Mouse (Mus musculus) retina, postnatal 1 day (tissue): Measurements from ENCODE around the gene Fcrlb.
"Not testable (repeated sequence)": the region's sequence is repeated elsewhere in the genome, so short reads cannot be mapped to it uniquely, and the experiment has no call there.

Source experiments
- DNase-seq: peaks from one replicate; pipeline ENCODE4 v3.0.0-alpha.2; 2012

Gene Fcrlb

DNA sequence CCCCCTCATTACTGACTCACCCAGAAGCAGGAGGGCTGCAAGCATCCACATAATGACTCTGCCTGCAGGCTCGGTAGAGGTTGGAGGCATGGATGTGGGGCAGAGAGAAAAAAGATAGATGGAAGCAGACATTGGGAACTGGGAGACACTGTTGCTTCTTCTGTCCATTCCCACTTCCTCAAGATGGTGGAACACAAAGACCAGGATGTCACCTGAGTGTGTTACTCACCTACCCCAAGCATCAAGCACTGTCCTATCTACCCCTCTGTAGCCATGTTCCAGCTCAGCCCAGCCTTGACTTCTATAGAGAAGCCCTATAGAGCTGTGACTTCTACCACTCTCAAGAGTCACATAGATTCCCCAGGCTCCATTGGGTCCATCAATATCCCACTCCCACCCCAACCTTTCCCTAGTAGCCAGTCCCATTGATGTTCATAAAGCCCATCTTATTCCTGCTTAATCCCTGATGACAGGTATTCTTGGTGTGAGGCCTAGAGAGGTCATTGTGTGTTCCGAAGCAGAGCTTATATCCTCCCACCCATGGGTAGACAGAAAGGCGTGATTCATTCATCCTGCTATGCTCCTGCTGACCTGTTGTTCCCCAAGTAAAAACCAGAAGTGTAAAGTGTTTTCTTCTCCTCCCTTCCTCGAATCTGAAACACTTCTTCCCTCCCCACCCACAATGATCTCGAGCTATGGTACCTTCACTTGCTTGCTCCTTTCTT, at the start of gene Fcrlb:
Gene Fcrlb, minus strand, starts transcription at position 51 of the 725 bp plus-strand sequence.
- no peak for DNase-seq

DNA sequence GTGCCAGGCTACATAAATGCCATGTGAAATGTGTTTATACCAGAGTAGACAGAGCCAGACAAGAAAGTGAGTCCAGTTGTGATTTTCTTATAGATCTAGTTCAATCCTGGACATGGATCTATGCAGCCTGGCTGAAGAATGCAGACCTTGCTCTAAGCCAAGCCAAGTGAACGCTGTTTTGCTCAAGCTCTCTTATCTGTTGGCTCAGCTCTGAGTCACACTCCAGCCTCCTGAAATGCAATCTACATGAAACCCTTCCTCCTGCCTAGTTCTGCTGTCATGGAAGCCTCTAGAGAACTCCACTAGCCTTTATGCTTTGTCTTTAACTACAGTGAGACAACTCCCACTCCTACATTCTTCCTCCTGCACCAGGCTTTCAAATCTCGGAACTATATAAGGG, 49.6 kb upstream of the Fcrlb start:
- no peak for DNase-seq

DNA sequence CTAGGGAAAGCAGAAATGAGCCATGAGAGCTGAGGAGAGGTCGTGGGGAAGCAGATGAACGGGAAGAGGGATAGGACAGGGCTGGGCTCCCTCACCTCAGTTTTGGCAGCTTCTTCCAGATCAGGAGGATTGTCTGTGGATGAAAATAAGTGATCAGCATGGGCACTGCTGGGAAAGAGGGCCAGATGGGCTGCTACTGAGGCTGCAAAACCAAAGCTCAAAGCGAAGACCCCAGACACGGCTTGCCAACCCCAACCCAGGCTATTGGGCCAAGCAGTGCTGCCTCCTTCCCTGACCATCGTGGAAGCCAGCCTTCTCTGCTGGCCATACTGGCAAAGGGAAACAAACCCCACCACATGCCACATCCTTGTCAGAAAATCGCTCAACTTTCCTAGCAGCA, 48.4 kb upstream of the Fcrlb start:
- DNase-seq, result no peak

DNA sequence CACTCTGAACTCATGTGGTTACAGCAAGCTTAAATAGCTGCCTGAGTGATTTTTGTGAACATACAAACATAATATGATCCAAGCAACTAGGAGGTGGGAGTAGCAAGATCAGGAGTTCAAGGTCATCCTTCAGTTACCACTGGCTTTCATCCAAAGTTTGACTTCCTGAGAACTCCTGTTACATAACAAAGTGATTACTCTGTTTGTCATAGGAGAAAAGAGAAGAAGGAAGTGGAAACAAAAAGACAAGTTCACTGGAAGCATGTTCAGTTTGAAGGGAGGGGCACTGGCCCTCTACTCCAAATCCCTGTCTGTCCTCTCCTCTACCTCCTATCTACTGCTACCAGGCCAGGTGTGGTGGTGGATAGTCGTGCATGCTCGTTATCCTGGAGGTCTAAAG, 47.0 kb upstream of the Fcrlb start:
- DNase-seq, result no peak

DNA sequence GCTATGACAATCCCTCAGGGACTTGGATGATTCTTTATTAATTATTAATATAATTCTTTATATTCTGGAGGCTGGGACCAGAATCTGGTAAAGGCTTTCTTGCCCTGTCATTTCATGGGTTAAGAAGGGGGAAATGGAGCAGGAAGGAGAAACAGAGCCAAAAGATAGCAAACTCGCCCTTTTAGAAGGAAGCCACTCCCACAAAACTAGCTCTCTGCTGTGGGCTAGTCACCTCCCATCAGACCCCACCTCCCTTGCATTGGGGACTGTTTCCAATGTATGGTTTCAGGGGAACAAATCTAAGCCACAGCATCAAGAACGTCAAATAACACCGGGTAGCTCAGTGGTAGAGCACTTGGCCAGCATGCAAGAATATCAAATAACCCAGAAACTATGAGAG, 45.5 kb upstream of the Fcrlb start:
- DNase-seq, result no peak

DNA sequence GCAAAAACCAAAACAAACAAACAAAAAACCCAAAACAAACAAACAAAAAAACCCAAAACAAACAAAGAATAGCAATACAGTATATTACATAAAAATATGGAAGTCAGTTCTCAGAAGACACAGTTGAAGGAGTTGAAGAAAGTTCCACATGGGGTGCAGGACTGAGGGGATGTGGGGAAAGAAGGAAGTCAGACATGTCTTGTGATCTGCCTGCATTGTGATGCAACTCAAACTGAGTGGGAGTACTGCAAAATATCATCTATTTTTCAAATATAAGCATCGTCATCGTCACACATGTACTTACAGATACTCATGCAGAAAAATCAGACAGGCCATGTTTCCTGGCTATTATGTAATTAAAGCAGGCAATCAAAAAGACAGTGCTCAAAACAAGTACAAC, 40.5 kb upstream of the Fcrlb start:
- no peak for DNase-seq

DNA sequence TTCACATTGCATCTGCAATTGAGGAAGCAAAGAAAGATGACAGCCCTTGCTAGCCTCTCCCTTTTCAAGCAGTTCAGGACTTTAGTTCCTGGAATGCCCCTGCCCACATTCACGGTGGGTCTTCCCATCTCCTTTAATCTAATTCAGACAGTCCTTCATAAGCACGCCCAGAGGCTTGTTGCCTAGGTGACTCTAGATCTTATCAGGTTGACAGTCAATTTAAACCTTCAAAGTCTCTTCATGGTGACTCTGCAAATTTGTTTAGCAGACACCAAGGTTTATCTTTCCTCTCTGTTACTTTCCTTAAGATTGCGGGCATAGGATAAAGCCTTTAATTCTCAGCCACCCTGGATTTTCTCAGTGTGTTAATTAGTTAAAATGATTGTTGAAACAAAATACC, 38.0 kb upstream of the Fcrlb start:
- no peak for DNase-seq

DNA sequence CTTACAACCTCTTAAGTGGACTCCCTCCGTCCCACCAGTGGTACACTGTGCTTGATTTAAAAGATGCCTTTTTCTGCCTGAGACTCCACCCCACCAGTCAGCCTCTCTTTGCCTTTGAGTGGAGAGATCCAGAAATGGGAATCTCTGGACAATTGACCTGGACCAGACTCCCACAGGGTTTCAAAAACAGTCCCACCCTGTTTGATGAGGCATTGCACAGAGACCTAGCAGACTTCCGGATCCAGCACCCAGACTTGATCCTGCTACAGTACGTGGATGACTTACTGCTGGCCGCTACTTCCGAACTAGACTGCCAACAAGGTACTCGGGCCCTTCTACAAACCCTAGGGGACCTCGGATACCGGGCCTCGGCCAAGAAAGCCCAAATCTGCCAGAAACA, 32.2 kb upstream of the Fcrlb start:
- DNase-seq, result not testable (repeated sequence)

DNA sequence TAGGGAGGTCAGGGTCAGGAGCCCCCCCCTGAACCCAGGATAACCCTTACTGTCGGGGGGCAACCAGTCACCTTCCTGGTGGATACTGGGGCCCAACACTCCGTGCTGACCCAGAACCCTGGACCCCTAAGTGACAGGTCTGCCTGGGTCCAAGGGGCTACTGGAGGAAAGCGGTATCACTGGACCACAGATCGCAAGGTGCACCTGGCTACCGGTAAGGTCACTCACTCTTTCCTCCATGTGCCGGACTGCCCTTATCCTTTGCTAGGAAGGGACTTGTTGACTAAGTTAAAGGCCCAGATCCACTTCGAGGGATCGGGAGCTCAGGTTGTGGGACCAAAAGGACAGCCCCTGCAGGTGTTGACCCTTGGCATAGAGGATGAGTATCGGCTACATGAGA, 31.4 kb upstream of the Fcrlb start:
- not testable (repeated sequence) for DNase-seq

DNA sequence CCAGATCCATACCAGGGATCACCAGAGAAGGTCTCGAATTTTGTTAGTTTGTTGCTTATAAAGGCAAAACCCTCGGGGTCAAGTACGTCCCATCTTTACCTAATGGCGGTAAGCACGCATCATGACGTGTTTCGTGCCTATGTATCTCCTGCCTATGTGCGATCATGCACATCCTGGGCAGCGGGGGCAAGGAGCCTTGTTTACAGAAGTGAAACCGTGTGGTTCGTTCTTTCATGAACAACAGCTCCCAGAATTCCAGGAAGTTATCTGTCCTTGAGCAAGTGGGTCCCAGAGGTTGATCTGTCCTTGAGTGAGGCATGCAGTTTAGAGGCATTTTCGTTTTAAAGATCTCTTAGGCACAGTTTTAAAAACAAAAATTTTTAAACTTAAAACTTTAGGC, 26.5 kb upstream of the Fcrlb start:
- DNase-seq, result no peak

DNA sequence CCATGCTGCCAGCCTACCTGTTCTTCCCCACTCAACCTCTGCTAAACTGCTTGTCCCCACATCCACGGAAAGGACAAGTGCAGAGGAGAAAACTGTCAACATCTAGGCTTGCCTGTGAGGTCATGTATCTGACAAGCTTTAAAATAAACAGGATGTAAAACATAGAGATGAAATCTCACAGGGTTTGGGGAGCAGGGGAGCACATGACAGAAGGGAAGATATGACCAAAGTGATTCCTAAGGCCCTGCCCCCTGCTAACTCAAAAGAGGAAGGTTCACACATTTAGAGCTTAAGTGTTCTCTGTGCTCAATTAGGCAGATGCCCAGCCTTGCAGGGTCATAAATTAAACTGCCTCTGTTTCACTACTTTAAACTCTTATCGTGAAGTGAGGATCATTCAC, 21.6 kb upstream of the Fcrlb start:
- no peak for DNase-seq

DNA sequence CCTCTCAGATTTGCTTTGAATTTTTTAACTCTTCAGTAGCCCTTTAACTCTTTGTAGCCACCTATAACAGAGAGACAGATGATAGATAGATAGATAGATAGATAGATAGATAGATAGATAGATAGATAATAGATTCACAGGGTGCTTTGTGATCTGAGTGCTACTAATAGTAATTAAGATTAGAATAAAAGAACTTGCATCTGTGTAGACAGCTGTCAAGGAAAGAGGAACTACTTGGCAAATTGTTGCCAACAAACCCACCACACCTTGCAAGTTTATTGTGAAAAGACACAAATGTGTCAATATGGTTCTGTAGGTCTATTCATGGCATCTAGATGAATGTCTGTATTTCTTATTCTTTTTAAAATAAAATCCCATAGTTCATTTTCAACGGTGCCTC, 21.2 kb upstream of the Fcrlb start:
- no peak for DNase-seq

DNA sequence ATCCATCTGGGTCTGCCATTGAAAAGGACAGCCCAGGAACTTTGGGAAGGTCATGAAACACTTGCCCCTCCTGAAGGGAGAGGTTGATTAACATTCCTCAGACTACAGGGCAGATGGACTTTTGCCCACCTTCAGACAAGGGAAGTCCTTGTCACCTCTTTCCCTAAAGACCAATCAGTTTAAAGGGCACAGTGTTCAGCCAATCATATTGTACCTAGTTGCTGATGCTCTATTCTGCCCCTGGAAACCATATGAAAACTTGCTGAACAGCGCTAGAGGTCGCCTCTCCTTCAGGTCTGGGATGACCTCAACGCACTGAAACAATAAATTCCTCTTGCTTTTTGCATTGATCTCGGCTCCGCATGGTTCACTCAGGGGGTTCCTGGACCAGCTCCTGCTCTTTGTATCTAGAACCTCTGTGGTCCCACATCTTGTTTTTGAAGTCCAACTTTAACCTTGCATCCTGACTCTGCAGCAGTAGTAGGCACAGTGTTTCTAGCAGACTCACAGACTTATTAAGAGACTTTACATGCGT, 20.7 kb upstream of the Fcrlb start:
- no peak for DNase-seq

DNA sequence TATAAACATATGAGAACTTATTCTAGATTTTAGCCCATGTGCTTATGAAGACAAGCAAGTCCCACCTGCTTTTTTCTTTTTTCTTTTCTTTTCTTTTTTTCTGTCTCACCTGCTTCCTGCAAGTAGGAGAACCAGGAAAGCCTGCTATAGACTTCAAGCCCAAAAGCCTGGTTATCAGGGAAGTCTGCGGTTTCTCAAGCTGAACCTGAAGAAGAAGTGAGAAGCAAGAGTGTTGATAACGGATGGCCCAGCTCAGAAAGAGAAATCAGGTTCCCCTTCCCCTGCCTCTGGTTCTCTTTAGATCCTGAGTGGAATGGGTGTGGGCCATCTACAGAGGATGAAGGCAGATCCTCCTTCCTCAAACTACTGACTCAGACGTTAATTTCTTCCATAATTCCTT, 19.3 kb upstream of the Fcrlb start:
- DNase-seq, result no peak

DNA sequence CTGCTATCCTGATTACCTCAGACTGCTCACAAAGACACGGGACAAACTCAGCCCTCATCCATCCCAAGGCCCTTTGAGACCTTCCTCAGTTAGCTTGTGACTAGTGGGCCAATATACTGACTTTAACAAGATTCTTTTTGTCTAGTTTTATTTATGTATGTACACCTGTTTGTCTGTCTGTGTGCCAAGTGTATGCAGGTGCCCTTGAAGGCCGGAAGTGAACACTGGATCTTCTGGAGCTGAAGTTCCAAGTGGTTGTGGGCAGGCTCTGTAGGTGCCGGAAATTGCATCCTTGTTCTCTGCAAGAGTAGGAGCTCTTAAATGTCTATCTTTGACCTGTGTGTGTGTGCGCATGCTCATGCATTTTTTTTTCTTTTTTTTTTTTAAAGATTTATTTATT, 16.5 kb upstream of the Fcrlb start:
- DNase-seq, result no peak

DNA sequence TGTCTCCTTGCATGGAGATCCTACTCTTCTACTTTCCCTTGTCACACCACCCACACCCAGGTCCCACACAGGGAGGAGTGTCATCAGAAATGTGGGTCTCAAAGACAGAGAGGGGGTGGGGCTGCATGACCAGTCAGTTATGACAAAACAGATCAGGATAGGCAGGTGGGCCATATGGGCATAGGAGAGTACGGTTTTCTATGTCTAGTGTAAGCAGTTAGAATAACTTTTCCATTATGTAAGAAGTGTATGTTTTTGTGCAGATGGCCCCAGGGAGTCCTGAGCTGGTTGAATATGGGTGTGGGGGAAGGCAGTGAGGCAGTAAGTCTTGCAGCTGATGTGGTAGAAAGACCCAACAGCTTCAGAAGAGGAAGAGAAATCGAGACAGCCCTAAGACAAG, 15.7 kb upstream of the Fcrlb start:
- DNase-seq, result no peak

DNA sequence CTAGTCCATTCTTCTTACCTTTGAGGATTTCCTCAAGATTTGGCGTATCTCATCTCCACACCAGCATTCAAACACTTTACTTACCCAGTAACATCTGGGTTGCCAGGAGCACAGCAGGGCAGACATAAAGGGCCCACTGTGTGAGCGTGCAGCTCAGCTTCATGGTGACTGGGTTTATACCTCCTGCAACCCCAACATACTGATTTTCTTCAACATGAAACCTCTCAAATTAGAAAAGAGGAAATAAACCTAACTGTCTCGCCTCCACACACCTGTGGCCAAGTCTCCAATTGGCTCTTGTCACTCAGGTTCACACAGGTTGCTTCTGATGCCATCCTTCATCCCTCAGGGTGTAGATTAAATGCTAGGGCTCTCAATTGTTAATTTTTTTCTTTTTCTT, 14.6 kb upstream of the Fcrlb start, which contains the start of gene Fcrla:
Gene Fcrla, minus strand, starts transcription at position 206 of the 400 bp plus-strand sequence.
- DNase-seq, result no peak

DNA sequence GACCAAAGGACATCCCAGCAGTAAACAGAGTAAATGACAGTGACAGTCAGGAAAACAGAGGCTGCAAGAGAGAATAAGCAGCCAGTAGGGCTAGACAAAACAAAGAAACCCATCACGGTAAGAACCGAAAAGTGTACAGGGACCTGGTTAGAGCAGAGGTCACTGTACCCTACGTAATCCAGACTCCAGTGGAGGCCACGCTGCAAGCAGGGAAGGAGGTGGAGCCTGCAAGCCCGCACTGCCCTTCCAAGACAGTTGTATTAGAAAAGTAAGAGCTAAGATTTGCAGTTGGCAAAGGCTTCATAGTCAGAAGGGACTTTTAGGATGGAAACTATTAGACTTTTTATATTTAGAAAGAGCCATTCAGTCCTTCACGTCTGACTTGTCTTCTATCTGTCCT, 14.2 kb upstream of the Fcrlb start:
- DNase-seq, result no peak

DNA sequence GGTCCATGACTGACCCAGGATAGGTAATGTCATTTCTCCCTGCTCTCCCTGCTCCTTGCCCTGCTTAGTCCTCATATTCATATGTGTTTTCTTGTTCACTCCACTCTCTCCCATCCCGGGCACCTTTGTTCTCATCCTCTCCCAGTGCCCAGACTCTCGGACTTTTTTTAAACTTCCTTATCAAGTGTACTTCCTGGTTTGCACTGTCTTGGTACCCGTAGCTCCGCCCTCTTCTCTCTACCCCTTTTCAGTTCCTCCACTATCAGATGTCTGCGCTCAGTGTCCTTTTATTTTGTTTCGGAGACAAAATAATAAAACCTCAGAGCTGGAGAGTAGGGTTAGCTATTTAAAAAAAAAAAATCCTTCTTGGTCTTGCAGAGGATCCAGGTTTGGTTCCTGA, 11.7 kb upstream of the Fcrlb start:
- no peak for DNase-seq

DNA sequence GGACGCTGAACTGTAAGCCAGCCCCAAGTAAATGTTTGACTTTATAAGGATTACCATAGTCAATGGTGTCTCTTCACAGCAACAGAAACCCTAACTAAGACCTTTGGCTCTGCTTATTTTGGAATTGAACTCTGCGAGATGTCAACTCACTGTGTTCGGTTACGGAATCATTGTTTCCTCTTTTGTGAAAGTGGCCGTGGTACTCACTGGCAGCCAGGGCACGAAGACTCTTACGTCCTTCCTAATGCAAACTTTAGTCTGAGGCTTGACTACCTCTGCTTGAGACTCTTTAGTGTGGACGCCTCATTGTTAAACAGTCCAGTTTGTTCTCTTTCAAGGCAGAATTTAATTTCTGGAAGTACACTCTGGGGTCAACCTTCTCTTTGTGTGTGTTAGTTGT, 6.6 kb upstream of the Fcrlb start:
- DNase-seq, result no peak

DNA sequence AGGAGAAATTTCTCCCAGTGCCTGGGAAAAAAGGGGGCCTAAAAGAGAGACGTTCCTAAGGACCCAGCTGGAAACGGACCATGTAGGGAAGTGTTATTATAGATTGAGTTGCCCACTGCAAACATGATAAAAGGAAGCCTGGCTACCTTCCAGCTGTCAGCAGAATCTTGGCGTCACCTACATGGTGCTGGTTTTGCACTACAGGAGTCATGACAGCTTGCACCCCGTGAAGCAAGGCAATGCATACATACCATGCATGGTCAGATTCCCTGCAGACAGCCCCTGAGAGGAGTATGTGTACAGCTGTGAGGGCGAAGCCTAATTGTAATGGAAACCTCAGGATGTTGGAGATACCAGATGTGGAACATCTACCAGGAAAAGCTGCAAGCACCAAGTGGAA, 2.9 kb upstream of the Fcrlb start:
- DNase-seq, result no peak

DNA sequence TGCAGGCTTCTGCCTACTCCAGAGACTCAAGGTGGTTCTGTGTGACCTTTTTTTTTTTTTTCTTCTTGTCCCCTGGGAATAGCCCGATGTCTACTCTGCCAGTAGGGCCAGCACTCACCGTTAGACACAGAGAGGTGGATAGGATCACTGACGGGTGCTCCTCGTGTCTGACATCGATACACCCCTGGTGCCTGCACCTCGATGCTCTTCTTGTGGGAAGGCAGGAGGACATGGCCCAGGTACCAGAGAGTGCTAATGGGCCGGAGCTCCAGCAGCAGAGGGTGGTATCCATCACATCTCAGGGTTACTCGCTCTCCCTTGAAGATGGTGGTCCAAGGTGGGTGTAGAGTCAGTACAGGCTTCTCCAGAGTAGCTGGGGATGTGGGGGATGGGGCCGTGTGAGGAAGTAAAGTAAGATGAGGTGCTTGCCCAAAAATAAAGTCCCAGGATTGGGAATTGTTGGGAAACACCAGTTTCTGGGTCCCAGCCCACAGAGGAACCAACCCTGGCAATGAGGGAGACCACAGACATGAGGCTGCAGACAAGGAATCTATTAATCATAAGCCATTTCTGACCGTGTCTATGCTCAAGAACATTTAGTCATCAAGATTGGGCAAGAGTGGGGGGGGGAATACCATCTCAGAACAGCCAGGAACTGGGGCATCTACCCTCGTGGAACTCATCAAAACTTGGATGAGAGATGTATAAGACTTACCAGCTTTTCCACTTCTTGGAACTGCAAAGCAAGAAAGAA, 657 bp downstream of the Fcrlb start:
- no peak for DNase-seq

DNA sequence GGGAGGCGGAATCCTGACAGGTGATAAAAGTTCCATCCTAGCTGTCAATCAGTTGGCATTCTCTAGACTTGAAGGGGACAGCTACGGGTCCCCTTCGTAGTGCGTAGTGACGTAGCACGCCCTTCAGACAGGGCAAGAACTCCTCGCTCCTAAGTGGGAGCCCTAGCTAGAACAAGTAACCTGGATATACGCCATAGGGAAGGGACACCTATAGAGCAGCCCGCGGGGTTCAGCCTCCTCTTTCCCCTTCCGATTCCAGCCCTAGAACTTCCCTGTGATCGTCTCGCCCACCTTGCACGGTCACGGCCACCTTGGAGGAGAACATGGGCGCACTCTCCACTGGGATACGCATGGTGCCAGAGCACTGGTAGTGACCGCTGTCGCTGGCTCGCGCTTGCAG, 4.4 kb downstream of the Fcrlb start:
- DNase-seq, result peak; percentile 34

DNA sequence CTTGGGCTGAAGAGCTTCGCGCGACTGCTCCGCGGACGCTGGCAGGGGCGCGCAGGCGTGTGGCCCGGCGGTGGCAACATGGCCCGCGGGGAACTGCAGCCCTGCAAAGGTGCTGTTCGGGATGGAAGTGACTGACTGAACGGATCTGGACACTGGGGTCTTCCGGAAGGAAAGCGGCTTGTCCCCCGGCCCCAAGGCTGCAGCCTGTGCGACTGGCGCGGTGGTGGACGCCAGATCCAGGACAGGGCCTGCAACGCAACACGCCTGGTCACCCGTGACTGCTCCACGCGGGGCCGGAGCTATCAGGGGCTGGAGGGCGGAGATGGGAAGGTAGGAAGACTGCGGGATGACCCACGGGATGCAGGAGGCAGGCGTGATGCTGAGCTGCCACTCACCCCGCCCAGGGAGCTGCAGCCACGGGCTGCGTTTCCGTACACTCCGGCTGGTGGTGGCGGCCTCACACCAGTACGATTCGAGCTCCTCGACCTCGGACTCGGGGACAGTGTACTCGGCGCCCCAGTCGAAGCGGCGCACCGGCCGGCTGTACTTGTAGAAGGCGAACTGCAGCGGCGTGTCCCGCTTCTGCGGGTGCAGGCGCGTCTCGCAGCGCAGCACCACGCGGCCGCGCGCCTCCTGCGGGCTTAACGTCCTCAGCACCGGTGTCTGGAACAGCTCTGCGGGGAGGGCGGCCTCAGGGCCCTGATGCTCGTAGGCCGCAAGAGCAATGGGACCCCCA, 5.1 kb downstream of the Fcrlb start:
- peak; percentile 59 for DNase-seq
